Mouse (Mus musculus): ENCODE measurements around the gene Thop1. TPM values are rescaled to one million over a fixed set of nuclear protein-coding genes. Genes with fewer than 3 reads are reported as not detected.
"Not testable (repeated sequence)": the region's sequence is repeated elsewhere in the genome, so short reads cannot be mapped to it uniquely, and the experiment has no call there.

Gene Thop1
- polyA plus RNA-seq, 1 experiment from 2014 or later = 55.8 TPM

DNA sequence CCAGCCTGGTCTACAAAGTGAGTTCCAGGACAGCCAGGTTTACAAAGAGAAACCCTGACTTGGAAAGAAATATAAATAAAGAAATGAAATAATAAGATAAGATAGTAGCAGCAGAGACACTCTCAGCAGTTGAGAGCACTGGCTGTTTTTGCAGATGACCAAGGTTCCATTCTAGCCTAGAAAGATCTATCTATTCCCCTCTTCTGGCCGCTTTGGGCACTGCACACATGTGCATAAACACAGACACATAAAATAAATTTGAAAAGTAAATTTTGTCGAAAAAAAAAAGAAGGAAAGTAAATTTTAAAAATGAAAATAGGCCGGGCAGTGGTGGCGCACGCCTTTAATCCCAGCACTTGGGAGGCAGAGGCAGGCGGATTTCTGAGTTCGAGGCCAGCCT is 33.6 kb upstream of the Thop1 start:
- no peak for ATAC-seq
- no peak overlapping the region for H3K4me2 ChIP-seq
- no peaks in the 10 kb centered on the region for H3K27me3 ChIP-seq
- WGBS = 73% methylated on average over 7 of the region's 7 CpGs
- peaks cover 12% of the 10 kb centered on the region; the same call in 1 of the 2 replicates for H3K4me1 ChIP-seq
- H3K36me3 ChIP-seq (ENCODE audit: poor library complexity, severe bottlenecking) = peaks cover 27% of the 10 kb centered on the region
- H3K27ac ChIP-seq = no peak overlapping the region
- H3K9ac ChIP-seq = no peak overlapping the region
- H3K9me3 ChIP-seq (replicated peaks) = no peaks in the 10 kb centered on the region
- no peak overlapping the region for H3K4me3 ChIP-seq

DNA sequence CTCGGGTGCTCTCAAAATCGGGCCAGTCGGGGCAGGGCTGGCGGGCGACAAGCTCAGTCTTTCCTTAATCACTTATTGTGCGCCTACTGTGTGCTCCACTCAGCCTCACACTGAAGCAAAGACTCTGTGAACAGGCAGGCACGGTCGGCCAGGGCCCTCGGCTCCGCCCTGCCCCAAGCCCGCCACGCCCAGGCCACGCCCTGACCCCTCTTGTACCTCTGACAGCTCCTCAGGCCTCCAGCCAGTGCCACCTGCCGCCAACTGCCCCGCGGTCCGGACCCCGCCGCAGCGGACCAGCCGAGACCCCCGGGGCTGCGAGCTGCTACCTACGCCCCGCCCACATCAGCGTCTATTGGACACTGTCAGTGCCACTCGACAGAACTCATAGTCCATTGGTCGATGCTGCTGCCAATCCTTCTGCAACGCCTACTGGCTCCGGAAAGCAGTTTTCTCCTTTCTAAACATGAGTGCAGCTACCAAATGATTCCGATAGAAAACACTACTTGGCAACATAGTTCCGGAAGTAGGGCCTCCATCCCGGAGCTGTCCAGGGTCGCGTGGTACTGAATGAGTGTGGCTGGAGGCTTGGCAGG is 32.8 kb upstream of the Thop1 start, which contains the start of gene Slc39a3:
TSS of gene Slc39a3 (minus strand) at position 439 of the 593 bp plus-strand sequence.
- H3K4me3 ChIP-seq = peak within 1 kb of the TSS; percentile 81
- H3K36me3 ChIP-seq (ENCODE audit: poor library complexity, severe bottlenecking) = peaks cover 19% of the 10 kb centered on the region
- ATAC-seq = peak; percentile 100
- under 1% methylated on average over 35 of the region's 35 CpGs for WGBS
- H3K4me1 ChIP-seq = peaks cover 12% of the 10 kb centered on the region; the same call in 1 of the 2 replicates
- no peaks in the 10 kb centered on the region for H3K9me3 ChIP-seq (replicated peaks)
- peak within 1 kb of the TSS; percentile 20; the same call in 1 of the 2 replicates for H3K27ac ChIP-seq
- peak within 1 kb of the TSS; percentile 69 for H3K4me2 ChIP-seq
- peak within 1 kb of the TSS; percentile 82 for H3K9ac ChIP-seq
- H3K27me3 ChIP-seq = no peaks in the 10 kb centered on the region

DNA sequence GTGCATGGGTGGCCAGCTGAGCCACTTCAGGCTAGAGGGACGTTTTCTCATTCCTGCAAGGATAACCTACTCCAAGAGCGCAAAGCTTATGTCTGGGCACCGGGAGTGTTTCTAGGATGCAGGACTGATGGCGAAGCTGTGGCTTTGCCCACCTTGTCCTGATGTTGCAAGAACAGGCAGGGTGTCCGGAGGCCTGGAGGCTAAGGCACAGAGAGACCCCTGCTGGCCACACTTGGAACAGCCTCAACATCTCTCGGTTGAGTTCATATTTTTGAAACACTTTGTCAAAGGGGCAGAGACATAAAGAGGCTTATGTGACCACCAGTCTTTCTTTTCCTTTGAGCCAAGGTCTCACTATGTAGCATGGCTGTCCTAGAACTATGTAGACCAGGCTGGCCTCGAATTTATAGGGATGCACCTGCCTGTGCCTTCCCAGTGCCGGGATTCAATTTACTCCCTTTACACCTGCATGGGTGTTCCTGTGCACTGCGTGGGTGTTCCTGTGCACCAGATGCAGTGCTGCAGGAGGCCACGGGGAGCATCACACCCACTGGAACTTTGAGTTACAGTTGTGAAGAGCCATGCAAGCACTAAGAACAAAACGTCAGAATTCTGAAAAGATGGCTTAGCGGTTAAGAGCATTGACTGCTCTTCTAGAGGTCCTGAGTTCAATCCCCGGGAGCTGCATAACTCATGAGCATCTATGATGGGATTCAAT is 28.2 kb upstream of the Thop1 start:
- no peak overlapping the region for H3K4me2 ChIP-seq
- no peaks in the 10 kb centered on the region for H3K9me3 ChIP-seq (replicated peaks)
- ATAC-seq = no peak
- 29% methylated on average over 13 of the region's 13 CpGs for WGBS
- H3K4me1 ChIP-seq = 0 out of 2 replicates have a peak, but pooled peaks cover 4% of the 10 kb centered on the region
- peaks cover 44% of the 10 kb centered on the region for H3K36me3 ChIP-seq (ENCODE audit: poor library complexity, severe bottlenecking)
- H3K27ac ChIP-seq = no peak overlapping the region
- 0 out of 2 replicates have a peak overlapping the region, but pooled peaks have one; percentile 5 for H3K9ac ChIP-seq
- no peak overlapping the region for H3K4me3 ChIP-seq
- no peaks in the 10 kb centered on the region for H3K27me3 ChIP-seq

DNA sequence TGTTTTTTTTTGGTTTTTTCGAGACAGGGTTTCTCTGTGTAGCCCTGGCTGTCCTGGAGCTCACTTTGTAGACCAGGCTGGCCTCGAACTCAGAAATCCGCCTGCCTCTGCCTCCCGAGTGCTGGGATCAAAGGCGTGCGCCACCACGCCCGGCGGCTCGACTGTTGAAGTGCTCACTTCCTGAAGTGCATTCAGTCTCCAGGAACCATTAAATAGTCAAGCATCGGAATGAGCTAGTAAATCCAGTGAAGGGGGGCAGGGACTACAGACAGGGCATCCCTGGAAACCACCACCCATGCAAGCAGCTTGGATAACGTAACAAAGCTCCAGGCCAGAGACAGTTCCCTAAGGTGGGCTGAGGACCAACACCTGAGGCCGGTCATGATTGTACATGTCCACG is 24.6 kb upstream of the Thop1 start:
- H3K9me3 ChIP-seq (replicated peaks); H3K4me1 ChIP-seq; H3K4me2 ChIP-seq; H3K27me3 ChIP-seq; H3K4me3 ChIP-seq; ATAC-seq; H3K9ac ChIP-seq; H3K27ac ChIP-seq: not testable (repeated sequence)
- peaks cover 81% of the 10 kb centered on the region for H3K36me3 ChIP-seq (ENCODE audit: poor library complexity, severe bottlenecking)
- 95% methylated on average over 14 of the region's 14 CpGs for WGBS

DNA sequence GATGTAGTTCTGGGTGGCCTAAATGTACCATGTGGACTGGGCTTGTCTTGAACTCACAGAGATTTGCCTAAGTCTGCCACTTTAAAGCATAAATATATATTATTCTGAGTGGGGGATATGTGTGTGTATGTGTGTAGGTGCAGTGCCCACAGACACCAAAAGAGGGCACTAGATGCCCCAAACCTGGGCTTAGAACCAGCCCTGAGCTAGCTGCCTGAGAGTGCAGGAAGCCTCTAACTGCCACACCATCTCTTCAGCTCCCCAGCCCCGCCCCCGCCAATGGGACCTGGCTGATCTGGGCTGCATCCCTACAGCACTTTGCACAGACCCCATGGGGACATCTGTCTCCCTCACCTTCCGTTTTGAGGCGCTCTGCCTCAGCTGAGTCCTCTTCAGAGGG is 19.2 kb upstream of the Thop1 start:
- WGBS = 86% methylated on average over 4 of the region's 4 CpGs

DNA sequence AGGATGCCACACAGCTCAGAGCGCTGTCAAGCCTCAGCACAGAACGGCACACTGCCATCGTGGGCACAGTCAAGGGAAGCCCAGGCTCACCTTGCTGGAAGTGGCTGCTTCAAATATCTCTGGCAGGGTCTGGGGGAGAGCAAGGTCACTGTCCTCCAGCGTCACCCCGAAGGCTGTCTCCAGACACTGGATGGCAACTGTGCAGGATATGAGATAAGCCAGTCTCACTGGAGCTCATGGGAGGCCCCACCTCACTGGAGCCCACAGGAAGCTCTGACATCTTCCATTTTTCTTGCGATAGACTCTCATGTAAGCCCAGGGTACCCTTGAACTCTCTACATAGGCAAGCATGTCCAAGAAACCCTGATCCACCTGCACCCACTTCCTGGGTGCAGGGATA is 18.7 kb upstream of the Thop1 start:
- ATAC-seq = no peak
- H3K27me3 ChIP-seq = no peaks in the 10 kb centered on the region
- peaks cover 78% of the 10 kb centered on the region for H3K36me3 ChIP-seq (ENCODE audit: poor library complexity, severe bottlenecking)
- H3K4me3 ChIP-seq = no peak overlapping the region
- H3K9me3 ChIP-seq (replicated peaks) = no peaks in the 10 kb centered on the region
- 0 out of 2 replicates have a peak, but pooled peaks cover under 1% of the 10 kb centered on the region for H3K4me1 ChIP-seq
- 96% methylated on average over 6 of the region's 6 CpGs for WGBS
- no peak overlapping the region for H3K9ac ChIP-seq
- no peak overlapping the region for H3K27ac ChIP-seq
- no peak overlapping the region for H3K4me2 ChIP-seq

More for the DNA sequence above, 19.2 kb upstream of the Thop1 start:
- no peak for ATAC-seq
- Histone ChIP-seq H3K4me1 (no peaks in the 10 kb centered on the region), H3K4me2 (no peak overlapping the region), H3K36me3 (ENCODE audit: poor library complexity, severe bottlenecking) (peaks cover 82% of the 10 kb centered on the region), H3K4me3 (no peak overlapping the region), H3K27me3 (no peaks in the 10 kb centered on the region), H3K27ac (no peak overlapping the region), H3K9me3 (replicated peaks) (no peaks in the 10 kb centered on the region), H3K9ac (no peak overlapping the region)

DNA sequence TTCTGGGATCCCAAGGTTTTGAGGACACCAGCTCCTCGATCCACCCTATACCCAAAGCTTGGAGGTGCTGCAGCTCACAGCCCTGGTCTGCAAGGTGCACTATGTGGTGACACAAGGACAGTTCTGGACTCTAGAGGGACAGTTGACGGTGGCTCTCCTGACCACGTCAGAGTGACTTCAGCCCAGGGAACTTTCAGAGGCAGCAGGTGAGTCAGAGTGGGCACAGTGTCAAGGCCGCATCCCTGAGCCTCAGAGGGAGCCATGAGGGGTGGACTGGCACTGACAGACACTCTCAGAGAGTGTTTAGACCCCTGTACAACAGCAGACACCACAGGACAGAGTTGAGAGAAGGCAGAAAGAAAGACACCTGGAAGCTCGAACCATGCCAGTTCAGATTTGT is 17.3 kb upstream of the Thop1 start:
- H3K36me3 ChIP-seq (ENCODE audit: poor library complexity, severe bottlenecking) = peaks cover 63% of the 10 kb centered on the region

DNA sequence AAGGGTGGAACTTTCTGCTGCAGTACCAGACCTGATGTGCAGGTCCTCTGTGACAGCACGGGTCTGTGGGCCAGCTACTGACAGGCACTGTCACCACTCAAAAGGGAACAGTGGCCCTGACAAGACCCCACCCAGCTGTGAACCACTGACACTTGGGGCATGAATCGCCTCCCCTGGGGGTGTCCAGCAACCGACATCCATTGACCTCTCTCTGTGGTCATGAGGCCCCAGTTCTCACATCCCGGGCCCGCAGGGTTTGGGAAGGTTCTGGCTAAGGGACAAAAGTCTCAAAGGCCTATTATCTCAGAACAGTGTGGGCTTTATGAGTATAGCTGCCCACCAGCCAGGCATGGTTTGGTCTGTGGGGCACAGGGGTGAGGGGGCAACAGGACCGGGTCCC is 14.7 kb upstream of the Thop1 start:
- H3K27me3 ChIP-seq = no peaks in the 10 kb centered on the region
- 94% methylated on average over 6 of the region's 6 CpGs for WGBS
- peaks cover 37% of the 10 kb centered on the region for H3K36me3 ChIP-seq (ENCODE audit: poor library complexity, severe bottlenecking)
- no peak overlapping the region; the same call in 1 of the 2 replicates for H3K9ac ChIP-seq
- H3K9me3 ChIP-seq (replicated peaks) = no peaks in the 10 kb centered on the region
- no peak overlapping the region for H3K27ac ChIP-seq
- no peak for ATAC-seq
- H3K4me1 ChIP-seq = peaks cover 35% of the 10 kb centered on the region
- no peak overlapping the region for H3K4me3 ChIP-seq
- H3K4me2 ChIP-seq = no peak overlapping the region

More for the DNA sequence above, 17.3 kb upstream of the Thop1 start:
- no peaks in the 10 kb centered on the region for H3K9me3 ChIP-seq (replicated peaks)
- WGBS = 96% methylated on average over 5 of the region's 5 CpGs
- no peak overlapping the region for H3K9ac ChIP-seq
- no peak overlapping the region for H3K27ac ChIP-seq
- H3K4me3 ChIP-seq = no peak overlapping the region
- H3K27me3 ChIP-seq = no peaks in the 10 kb centered on the region
- H3K4me2 ChIP-seq = no peak overlapping the region
- H3K4me1 ChIP-seq = peaks cover 14% of the 10 kb centered on the region
- ATAC-seq = no peak

DNA sequence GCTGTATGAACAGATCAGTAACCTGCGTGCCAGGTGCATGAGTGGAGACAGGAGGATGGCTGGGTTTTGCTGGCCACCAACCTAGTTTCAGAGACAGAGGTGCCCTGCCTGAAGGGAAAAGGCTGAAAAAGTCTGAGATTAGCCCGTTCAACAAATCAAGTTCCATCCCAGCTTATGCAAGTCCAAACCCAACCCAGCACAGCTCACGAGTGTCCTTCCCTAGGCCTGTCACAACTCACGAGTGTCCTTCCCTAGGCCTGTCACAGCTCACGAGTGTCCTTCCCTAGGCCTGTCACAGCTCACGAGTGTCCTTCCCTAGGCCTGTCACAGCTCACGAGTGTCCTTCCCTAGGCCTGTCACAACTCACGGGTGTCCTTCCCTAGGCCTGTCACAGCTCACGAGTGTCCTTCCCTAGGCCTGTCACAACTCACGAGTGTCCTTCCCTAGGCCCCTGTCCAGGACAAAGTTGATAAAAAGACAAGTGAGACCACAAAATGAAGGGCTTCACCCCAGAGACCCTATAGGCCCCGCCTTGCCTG is 14.0 kb upstream of the Thop1 start:
- Histone ChIP-seq H3K36me3 (ENCODE audit: poor library complexity, severe bottlenecking) (peaks cover 30% of the 10 kb centered on the region), H3K4me1 (peaks cover 35% of the 10 kb centered on the region)
- H3K27me3 ChIP-seq; ATAC-seq; H3K4me3 ChIP-seq; H3K9ac ChIP-seq; H3K27ac ChIP-seq; H3K9me3 ChIP-seq (replicated peaks); H3K4me2 ChIP-seq: not testable (repeated sequence)
- 88% methylated on average over 11 of the region's 11 CpGs for WGBS

DNA sequence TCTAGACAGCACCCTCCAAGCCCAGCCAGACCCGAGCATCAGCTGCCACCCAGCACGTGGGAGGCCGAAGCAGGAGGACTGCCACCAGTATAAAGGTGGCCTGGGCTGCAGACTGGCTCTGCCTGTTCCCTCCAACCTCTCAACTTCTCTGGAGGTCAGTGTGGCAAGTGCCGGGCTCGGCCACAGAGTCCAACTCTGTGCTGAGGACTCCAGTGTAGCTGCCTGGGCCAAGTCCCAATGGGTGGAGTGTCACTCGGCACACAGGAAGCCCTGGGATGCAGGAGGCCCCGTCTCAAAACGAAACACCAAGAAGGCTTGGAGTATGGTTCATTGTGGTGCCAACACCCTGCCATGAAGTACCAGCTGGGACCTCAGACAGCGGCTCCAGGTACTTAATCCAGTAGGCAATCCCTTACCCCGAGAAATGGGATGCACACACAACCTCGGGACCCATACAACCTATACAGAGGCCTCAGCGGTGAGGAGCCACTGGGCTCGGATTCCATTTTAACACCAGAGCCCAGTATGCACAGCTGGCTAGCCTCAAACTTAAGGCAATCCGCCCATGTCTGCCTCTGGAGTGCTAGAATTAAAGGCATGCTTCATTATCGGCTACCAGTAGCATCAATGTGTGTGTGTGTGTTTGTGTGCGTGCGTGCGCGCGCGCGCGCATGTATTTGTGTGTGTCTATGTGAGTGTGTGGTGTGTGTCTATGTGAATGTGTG is 12.3 kb upstream of the Thop1 start:
- H3K27me3 ChIP-seq = no peaks in the 10 kb centered on the region
- H3K9ac ChIP-seq = peak overlapping the region; percentile 30; the same call in 1 of the 2 replicates

DNA sequence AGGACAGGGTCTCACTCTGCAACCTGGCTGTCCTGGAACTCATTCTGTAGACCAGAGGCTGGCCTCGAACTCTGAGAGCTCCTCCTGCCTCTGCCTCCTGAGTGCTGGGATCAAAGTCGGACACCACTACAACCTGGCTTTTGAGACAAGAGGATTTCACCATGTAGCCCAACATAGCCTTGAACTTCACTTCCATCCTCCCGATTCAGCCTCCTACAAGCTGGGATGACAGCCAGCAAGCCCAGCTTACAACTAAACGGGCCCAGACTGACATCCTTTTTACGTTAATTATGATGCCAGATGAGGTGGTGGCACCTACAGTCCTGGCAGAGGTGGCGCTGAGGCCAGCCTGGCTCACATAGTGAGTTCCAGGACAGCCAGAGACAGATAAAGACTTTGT is 10.9 kb upstream of the Thop1 start:
- peak overlapping the region; percentile 87 for H3K9ac ChIP-seq
- ATAC-seq = no peak
- H3K4me2 ChIP-seq = peak overlapping the region; percentile 93
- no peaks in the 10 kb centered on the region for H3K9me3 ChIP-seq (replicated peaks)
- WGBS = 90% methylated on average over 6 of the region's 6 CpGs
- H3K27ac ChIP-seq = no peak overlapping the region
- peaks cover 35% of the 10 kb centered on the region for H3K4me1 ChIP-seq
- peaks cover 11% of the 10 kb centered on the region; the same call in 1 of the 2 replicates for H3K36me3 ChIP-seq (ENCODE audit: poor library complexity, severe bottlenecking)
- H3K4me3 ChIP-seq = peak overlapping the region; percentile 81
- no peaks in the 10 kb centered on the region for H3K27me3 ChIP-seq

More for the DNA sequence above, 12.3 kb upstream of the Thop1 start:
- H3K4me3 ChIP-seq = 0 out of 2 replicates have a peak overlapping the region, but pooled peaks have one; percentile 2
- peaks cover 13% of the 10 kb centered on the region for H3K36me3 ChIP-seq (ENCODE audit: poor library complexity, severe bottlenecking)
- no peak overlapping the region for H3K4me2 ChIP-seq
- no peaks in the 10 kb centered on the region for H3K9me3 ChIP-seq (replicated peaks)
- H3K4me1 ChIP-seq = peaks cover 35% of the 10 kb centered on the region
- WGBS = 93% methylated on average over 23 of the region's 23 CpGs
- no peak overlapping the region for H3K27ac ChIP-seq
- no peak for ATAC-seq

Measured in forebrain, embryonic 13.5 days (tissue).